Mouse (Mus musculus) midbrain, embryonic 15.5 days (tissue): ENCODE results near the gene Mcfd2. TPM values are rescaled to one million over a fixed set of nuclear protein-coding genes. Genes with fewer than 3 reads are reported as not detected.
"Not testable (repeated sequence)": the region's sequence is repeated elsewhere in the genome, so short reads cannot be mapped to it uniquely, and the experiment has no call there.

Experiments used
- ATAC-seq: fragments of 200-750 bp; cut with Nextera tagmentation; replicated peaks from 2 replicates; pipeline ENCODE4 v1.8.0; 2017; ENCODE audit warnings: moderate TSS enrichment
- H3K27ac ChIP-seq: fragments of 300-500 bp; sonication (generic); 2 replicates; pipeline ENCODE4 v1.5.1; 2015; ENCODE audit warnings: mild to moderate bottlenecking, inconsistent platforms
- H3K27me3 ChIP-seq: fragments of 300-500 bp; sonication (generic); replicated peaks from 2 replicates; pipeline ENCODE4 v1.6.1; 2015; ENCODE audit warnings: inconsistent platforms
- H3K36me3 ChIP-seq: fragments of 300-500 bp; sonication (generic); replicated peaks from 2 replicates; pipeline ENCODE4 v1.6.1; 2015; ENCODE audit warnings: inconsistent platforms
- H3K4me1 ChIP-seq: fragments of 300-500 bp; sonication (generic); 2 replicates; pipeline ENCODE4 v1.6.1; 2015; ENCODE audit warnings: inconsistent platforms
- H3K4me2 ChIP-seq: fragments of 300-500 bp; sonication (generic); 2 replicates; pipeline ENCODE4 v1.6.1; 2015; ENCODE audit warnings: inconsistent platforms, mild to moderate bottlenecking, moderate library complexity
- H3K4me3 ChIP-seq: fragments of 300-500 bp; sonication (generic); 2 replicates; pipeline ENCODE4 v1.5.1; 2015; ENCODE audit warnings: mild to moderate bottlenecking, inconsistent platforms
- H3K9ac ChIP-seq: fragments of 300-500 bp; sonication (generic); 2 replicates; pipeline ENCODE4 v1.6.1; 2015; ENCODE audit warnings: mild to moderate bottlenecking, inconsistent platforms
- H3K9me3 ChIP-seq: fragments of 300-500 bp; sonication (generic); 2 replicates; pipeline ENCODE4 v1.6.1; 2016; ENCODE audit warnings: inconsistent platforms
- WGBS: fragments of 180-500 bp; shearing (Covaris S2); methylation state at CpG from one replicate; pipeline ENCODE4 v1.1.7; 2015; ENCODE audit warnings: mixed read lengths; 5-methylcytosine and 5-hydroxymethylcytosine counted together
- polyA plus RNA-seq: library from polyadenylated mRNA; unstranded; fragments of >200 nt; fragmentation: Nextera tagmentation; extraction: Ambion mirVana; gene quantifications from 2 replicates; pipeline ENCODE4 v1.2.1, GENCODE M21; 2015

Mcfd2 gene
- polyA plus RNA-seq, 1 experiment from 2014 or later = 48.4 TPM

- no peak overlapping the region for H3K4me2 ChIP-seq
- H3K9ac ChIP-seq = no peak overlapping the region
- 90% methylated on average over 13 of the region's 13 CpGs for WGBS
- no peak for ATAC-seq
- H3K9me3 ChIP-seq = no peaks in the 10 kb centered on the region
- H3K36me3 ChIP-seq = no peaks in the 10 kb centered on the region
- no peaks in the 10 kb centered on the region for H3K4me1 ChIP-seq
- no peaks in the 10 kb centered on the region for H3K27me3 ChIP-seq
- no peak overlapping the region for H3K27ac ChIP-seq
- H3K4me3 ChIP-seq = no peak overlapping the region
Measured at GRCm38 (mm10) chr17:87302014-87302794, 36.5 kb upstream of the Mcfd2 start.

- H3K36me3 ChIP-seq, H3K9me3 ChIP-seq, H3K4me3 ChIP-seq, H3K27me3 ChIP-seq, H3K9ac ChIP-seq, H3K4me1 ChIP-seq, H3K4me2 ChIP-seq, H3K27ac ChIP-seq, ATAC-seq: not testable (repeated sequence)
- 87% methylated on average over 9 of the region's 9 CpGs for WGBS
Measured at GRCm38 (mm10) chr17:87301607-87302006, 35.9 kb upstream of the Mcfd2 start.

- WGBS = 85% methylated on average over 10 of the region's 10 CpGs
- H3K4me3 ChIP-seq = no peak overlapping the region
- H3K27me3 ChIP-seq = no peaks in the 10 kb centered on the region
- H3K4me1 ChIP-seq = no peaks in the 10 kb centered on the region
- no peak overlapping the region for H3K4me2 ChIP-seq
- no peak overlapping the region for H3K9ac ChIP-seq
- ATAC-seq = no peak
- H3K36me3 ChIP-seq = no peaks in the 10 kb centered on the region
- no peak overlapping the region for H3K27ac ChIP-seq
- no peaks in the 10 kb centered on the region for H3K9me3 ChIP-seq
Measured at GRCm38 (mm10) chr17:87300340-87300739, 34.6 kb upstream of the Mcfd2 start.

GRCm38 (mm10) chr17:87298944-87299343 is 33.2 kb upstream of the Mcfd2 start:
- ATAC-seq = no peak
- Histone ChIP-seq H3K27me3 (no peaks in the 10 kb centered on the region), H3K4me1 (no peaks in the 10 kb centered on the region), H3K27ac (no peak overlapping the region), H3K36me3 (no peaks in the 10 kb centered on the region), H3K9me3 (no peaks in the 10 kb centered on the region), H3K4me3 (no peak overlapping the region), H3K9ac (no peak overlapping the region), H3K4me2 (no peak overlapping the region)
- 72% methylated on average over 6 of the region's 6 CpGs for WGBS

GRCm38 (mm10) chr17:87296701-87297100 is 31.0 kb upstream of the Mcfd2 start:
- H3K4me1 ChIP-seq, H3K27ac ChIP-seq, ATAC-seq, H3K9ac ChIP-seq, H3K9me3 ChIP-seq, H3K27me3 ChIP-seq, H3K36me3 ChIP-seq, H3K4me2 ChIP-seq, H3K4me3 ChIP-seq: not testable (repeated sequence)
- 88% methylated on average over 1 of the region's 1 CpGs for WGBS

GRCm38 (mm10) chr17:87295738-87296137 is 30.0 kb upstream of the Mcfd2 start:
- H3K27ac ChIP-seq = no peak overlapping the region
- no peak overlapping the region for H3K9ac ChIP-seq
- no peaks in the 10 kb centered on the region for H3K36me3 ChIP-seq
- no peaks in the 10 kb centered on the region for H3K9me3 ChIP-seq
- H3K4me2 ChIP-seq = no peak overlapping the region
- no peak overlapping the region for H3K4me3 ChIP-seq
- 76% methylated on average over 7 of the region's 7 CpGs for WGBS
- no peaks in the 10 kb centered on the region for H3K27me3 ChIP-seq
- no peak for ATAC-seq
- no peaks in the 10 kb centered on the region for H3K4me1 ChIP-seq

- no peaks in the 10 kb centered on the region for H3K36me3 ChIP-seq
- ATAC-seq = no peak
- WGBS = 94% methylated on average over 5 of the region's 5 CpGs
- H3K27me3 ChIP-seq = no peaks in the 10 kb centered on the region
- H3K9me3 ChIP-seq = no peaks in the 10 kb centered on the region
- no peaks in the 10 kb centered on the region for H3K4me1 ChIP-seq
- H3K4me3 ChIP-seq = no peak overlapping the region
- no peak overlapping the region for H3K4me2 ChIP-seq
- H3K9ac ChIP-seq = no peak overlapping the region
- H3K27ac ChIP-seq = no peak overlapping the region
Measured at GRCm38 (mm10) chr17:87293125-87293524, 27.4 kb upstream of the Mcfd2 start.

- Histone ChIP-seq H3K4me3 (no peak overlapping the region), H3K36me3 (no peaks in the 10 kb centered on the region), H3K4me1 (no peaks in the 10 kb centered on the region), H3K27ac (no peak overlapping the region), H3K9ac (no peak overlapping the region), H3K4me2 (no peak overlapping the region), H3K9me3 (no peaks in the 10 kb centered on the region), H3K27me3 (peaks cover 5% of the 10 kb centered on the region)
- 95% methylated on average over 5 of the region's 5 CpGs for WGBS
- no peak for ATAC-seq
Measured at GRCm38 (mm10) chr17:87291782-87292181, 26.0 kb upstream of the Mcfd2 start.

GRCm38 (mm10) chr17:87291037-87291436 is 25.3 kb upstream of the Mcfd2 start:
- ATAC-seq = no peak
- H3K9me3 ChIP-seq = no peaks in the 10 kb centered on the region
- H3K9ac ChIP-seq = no peak overlapping the region
- no peak overlapping the region for H3K4me3 ChIP-seq
- H3K4me1 ChIP-seq = no peaks in the 10 kb centered on the region
- H3K27ac ChIP-seq = no peak overlapping the region
- WGBS = 93% methylated on average over 7 of the region's 7 CpGs
- peaks cover 8% of the 10 kb centered on the region for H3K27me3 ChIP-seq
- no peaks in the 10 kb centered on the region for H3K36me3 ChIP-seq
- no peak overlapping the region for H3K4me2 ChIP-seq

GRCm38 (mm10) chr17:87289367-87289766 is 23.6 kb upstream of the Mcfd2 start:
- Histone ChIP-seq H3K4me1 (peaks cover 3% of the 10 kb centered on the region; the same call in 1 of the 2 replicates), H3K27me3 (peaks cover 22% of the 10 kb centered on the region), H3K36me3 (no peaks in the 10 kb centered on the region), H3K9ac (no peak overlapping the region), H3K4me3 (no peak overlapping the region), H3K9me3 (no peaks in the 10 kb centered on the region), H3K27ac (no peak overlapping the region), H3K4me2 (no peak overlapping the region)
- ATAC-seq = no peak
- 70% methylated on average over 5 of the region's 5 CpGs for WGBS

GRCm38 (mm10) chr17:87288131-87288530 is 22.4 kb upstream of the Mcfd2 start:
- 19% methylated on average over 12 of the region's 12 CpGs for WGBS
- peaks cover 31% of the 10 kb centered on the region for H3K27me3 ChIP-seq
- no peak overlapping the region for H3K9ac ChIP-seq

GRCm38 (mm10) chr17:87287197-87287777 is 21.6 kb upstream of the Mcfd2 start:
- Histone ChIP-seq H3K9ac (no peak overlapping the region), H3K27me3 (peaks cover 31% of the 10 kb centered on the region), H3K4me3 (no peak overlapping the region), H3K4me2 (no peak overlapping the region), H3K27ac (no peak overlapping the region), H3K36me3 (no peaks in the 10 kb centered on the region), H3K9me3 (no peaks in the 10 kb centered on the region), H3K4me1 (peaks cover 16% of the 10 kb centered on the region)
- ATAC-seq = no peak
- WGBS = 38% methylated on average over 8 of the region's 8 CpGs

More at GRCm38 (mm10) chr17:87288131-87288530, 22.4 kb upstream of the Mcfd2 start:
- H3K9me3 ChIP-seq = no peaks in the 10 kb centered on the region
- H3K4me2 ChIP-seq = no peak overlapping the region
- no peak overlapping the region for H3K4me3 ChIP-seq
- peaks cover 15% of the 10 kb centered on the region for H3K4me1 ChIP-seq
- H3K27ac ChIP-seq = no peak overlapping the region
- ATAC-seq = no peak
- H3K36me3 ChIP-seq = no peaks in the 10 kb centered on the region
